Mouse (Mus musculus): ENCODE data around the gene B3gntl1. TPM values are rescaled to one million over a fixed set of nuclear protein-coding genes. Genes with fewer than 3 reads are reported as not detected.
"Not testable (repeated sequence)": the region's sequence is repeated elsewhere in the genome, so short reads cannot be mapped to it uniquely, and the experiment has no call there.

The B3gntl1 gene
- total RNA-seq, 2 experiments from 2014 or later = 6.1 to 9.9 TPM

- peak; percentile 31 for DNase-seq
Observed at GRCm38 (mm10) chr11:121685491-121686001, 12.6 kb upstream of the B3gntl1 start.

GRCm38 (mm10) chr11:121683243-121683642 lies 10.3 kb upstream of the B3gntl1 start:
- DNase-seq = no peak

DNA sequence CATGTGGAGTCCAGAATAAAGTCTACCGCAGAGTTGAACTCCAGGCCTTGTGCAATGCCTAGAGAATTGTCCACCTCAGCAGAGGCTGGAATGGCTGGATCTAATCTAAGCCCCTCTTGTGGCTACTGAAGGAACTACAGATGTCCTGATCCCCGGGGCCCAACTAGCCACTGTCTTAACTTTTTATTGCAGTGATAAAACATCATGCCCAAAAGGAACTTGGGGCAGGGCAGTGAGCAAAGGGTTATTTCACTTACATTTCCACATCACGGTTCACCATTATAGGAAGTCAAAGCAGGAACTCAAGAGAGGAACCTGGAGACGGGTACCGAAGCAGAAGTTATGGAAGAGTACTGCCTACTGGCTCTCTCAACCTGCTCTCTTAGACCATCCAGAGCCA lies 7.8 kb upstream of the B3gntl1 start:
- DNase-seq = peak; percentile 47

- DNase-seq = no peak
Observed at GRCm38 (mm10) chr11:121679581-121679980, 6.6 kb upstream of the B3gntl1 start.

- DNase-seq = no peak
Observed at GRCm38 (mm10) chr11:121676836-121677235, 3.9 kb upstream of the B3gntl1 start.

DNA sequence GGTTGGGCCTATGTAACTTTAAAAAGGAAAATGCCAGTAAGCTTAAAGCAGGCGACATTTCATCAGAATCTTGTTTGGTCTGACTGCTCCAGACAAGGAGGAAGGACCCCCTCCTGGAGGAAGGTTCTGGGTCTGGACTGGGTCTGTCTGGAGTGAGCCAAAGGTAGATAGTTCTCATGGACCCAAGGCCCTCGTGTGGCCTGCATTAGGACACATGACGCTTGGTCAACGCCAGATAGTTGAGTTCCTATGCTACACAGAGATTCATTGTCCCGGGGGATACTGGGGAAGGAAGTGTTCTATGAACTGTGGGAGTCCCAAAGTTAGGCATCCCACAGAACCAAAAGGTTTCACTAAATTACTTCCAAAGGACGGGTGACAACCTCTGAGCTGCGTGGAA lies 676 bp upstream of the B3gntl1 start:
- DNase-seq = peak; percentile 36

GRCm38 (mm10) chr11:121672312-121672989 lies 502 bp downstream of the B3gntl1 start:
- DNase-seq = peak; percentile 23

DNA sequence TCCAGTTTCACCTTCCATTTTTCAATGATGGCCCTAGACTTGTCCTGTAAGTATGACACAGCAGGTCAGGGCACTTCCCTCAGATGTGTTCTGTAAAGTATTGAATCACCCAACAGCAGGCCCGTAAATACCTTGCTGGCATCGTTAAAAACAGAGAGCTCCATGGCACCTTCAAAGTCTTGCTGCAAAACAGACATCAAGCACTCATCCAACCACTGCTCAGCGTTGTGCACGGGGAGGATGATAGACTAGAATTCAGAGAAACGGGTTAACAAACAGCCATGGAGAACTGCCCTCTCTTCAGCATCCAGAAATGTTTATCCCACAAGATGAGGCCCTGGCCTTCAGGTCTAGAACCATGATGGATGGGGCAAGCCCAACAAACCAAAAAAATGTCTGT lies 2.0 kb downstream of the B3gntl1 start:
- DNase-seq = no peak

DNA sequence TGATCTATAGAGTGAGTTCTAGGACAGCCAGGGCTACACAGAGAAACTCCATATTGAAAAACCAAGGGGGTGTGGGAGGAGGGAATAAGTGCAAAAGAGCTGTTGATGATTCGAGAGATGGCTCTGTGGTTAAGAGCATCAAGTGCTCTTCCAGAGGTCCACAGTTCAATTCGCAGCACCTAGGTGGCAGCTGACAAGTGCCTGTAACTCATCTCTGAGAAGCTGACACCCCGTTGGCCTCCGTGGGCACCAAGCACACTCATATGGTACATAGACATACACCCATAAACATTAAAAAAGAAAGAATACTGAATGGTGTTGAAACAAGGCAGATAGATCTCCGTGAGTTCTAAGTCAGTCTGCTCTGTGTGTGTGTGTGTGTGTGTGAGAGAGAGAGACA lies 4.2 kb downstream of the B3gntl1 start:
- DNase-seq = no peak

DNA sequence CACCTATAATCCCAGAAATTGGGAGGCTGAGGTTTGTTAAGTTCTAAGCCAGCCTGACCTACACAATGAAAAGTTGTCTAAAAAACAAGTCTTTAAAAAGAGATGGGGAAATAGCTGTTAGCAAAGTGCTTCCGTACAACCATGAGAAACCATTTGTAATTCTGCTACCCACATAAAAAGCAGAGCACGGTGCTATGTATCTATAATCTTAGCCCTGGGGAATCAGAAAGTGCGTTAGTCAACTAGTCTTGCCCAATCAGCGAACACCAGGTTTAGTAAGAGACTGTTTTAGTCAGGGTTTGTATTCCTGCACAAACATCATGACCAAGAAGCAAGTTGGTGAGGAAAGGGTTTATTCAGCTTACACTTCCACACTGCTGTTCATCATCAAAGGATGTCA lies 5.4 kb downstream of the B3gntl1 start:
- DNase-seq = no peak

GRCm38 (mm10) chr11:121661116-121661515 lies 11.8 kb downstream of the B3gntl1 start:
- no peak for DNase-seq

DNA sequence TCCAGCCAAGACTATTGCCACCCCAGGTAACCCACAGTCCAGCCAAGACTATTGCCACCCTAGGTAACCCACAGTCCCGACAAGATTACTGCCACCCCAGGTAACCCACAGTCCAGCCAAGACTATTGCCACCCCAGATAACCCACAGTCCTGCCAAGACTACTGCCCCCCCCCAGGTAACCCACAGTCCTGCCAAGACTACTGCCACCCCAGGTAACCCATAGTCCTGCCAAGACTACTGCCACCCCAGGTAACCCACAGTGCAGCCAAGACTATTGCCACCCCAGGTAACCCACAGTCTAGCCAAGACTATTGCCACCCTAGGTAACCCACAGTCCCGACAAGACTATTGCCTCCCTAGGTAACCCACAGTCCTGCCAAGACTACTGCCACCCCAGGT lies 12.3 kb downstream of the B3gntl1 start:
- DNase-seq = not testable (repeated sequence)

DNA sequence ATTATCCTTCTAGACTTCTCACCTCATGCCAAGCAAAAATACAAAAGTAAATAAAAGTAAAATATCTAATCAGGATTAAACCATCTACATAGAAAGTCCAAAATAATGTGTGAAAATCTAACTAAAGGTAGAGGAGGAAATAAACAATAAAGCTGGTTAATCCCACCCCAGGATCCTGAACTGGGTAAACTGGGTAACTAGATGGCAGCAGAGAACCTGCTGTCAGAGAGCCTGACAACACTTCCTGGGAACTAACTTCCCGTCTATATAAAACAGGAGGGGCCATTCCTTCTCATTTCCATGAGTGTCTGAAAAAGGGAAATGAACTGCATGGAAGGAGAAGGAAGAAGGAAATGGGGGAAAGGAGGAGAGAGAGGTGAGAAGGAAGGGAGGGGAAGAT lies 14.8 kb downstream of the B3gntl1 start:
- no peak for DNase-seq

GRCm38 (mm10) chr11:121655807-121656511 lies 17.0 kb downstream of the B3gntl1 start:
- no peak for DNase-seq

DNA sequence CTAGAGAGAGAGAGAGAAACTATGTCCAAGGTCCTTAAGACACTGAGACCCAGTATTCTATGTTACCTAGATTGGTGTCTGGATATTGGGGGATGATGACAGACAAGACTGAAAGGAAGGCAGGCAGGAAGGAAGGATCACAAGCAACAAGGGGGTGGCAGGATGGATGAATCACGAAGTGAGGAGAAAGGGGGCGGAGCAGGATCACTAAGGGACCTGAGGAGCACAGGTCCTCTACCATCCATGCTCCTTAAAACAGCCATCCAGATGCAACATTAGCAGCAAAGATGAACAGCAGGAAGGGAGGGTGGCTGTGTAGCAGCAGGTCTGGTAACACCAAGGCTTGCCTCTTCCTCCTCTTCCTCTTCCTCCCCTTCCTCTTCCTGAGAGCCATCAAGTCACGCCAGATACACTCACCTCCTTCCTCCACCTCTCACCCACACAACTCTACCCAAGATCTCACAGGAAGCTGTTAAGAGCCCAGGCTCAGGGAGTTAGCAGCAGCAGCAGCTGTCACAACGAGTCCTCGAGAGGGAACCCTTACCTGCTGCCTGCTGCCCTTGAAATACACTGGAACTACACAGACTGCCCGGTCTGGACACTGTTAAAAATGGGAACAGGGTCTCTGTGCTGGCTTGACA lies 17.7 kb downstream of the B3gntl1 start:
- no peak for DNase-seq

DNA sequence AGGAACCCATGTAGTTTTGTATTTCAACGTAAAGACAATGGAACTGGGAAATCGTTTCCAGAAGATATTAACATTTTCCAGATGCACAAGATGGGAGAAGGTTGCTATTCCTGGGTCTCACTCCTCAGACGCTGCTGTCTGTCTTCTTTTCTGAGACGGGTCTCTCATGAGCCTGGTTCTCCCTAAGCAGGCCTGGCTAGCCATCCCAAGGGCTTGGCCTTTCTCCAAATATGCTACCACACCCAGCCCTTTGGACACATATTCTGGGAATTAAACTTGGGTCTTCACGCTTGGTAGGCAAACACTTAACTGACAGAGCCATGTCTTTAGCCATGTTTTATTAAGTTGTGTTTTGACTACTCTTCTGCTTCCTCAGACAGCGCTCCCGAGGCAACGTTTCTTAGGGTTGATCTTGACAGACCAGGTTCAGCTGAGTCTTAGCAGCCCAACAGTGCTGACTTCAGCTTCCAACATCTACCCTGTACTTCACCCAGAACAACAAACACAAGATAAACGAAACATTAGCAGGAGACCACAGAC lies 18.5 kb downstream of the B3gntl1 start:
- DNase-seq = no peak

DNA sequence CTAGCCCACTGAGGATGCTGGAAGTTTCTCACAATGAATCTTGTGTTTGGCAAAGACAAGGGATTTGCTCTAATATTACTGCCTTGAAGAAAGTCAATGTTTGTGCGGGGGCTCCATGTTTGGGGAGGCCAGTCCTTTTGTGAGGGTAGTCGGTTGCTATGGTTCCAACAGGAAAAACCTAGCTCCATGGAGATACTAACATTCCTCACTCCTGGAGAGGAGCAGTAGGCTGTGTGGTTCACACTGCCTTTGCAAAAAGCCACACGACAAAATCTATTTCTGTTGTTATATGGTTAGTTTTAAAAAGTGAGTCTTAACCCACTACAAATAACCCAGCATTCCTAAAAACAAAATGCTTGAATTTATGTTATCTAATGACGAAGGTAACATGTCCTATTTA lies 19.3 kb downstream of the B3gntl1 start:
- DNase-seq = no peak

DNA sequence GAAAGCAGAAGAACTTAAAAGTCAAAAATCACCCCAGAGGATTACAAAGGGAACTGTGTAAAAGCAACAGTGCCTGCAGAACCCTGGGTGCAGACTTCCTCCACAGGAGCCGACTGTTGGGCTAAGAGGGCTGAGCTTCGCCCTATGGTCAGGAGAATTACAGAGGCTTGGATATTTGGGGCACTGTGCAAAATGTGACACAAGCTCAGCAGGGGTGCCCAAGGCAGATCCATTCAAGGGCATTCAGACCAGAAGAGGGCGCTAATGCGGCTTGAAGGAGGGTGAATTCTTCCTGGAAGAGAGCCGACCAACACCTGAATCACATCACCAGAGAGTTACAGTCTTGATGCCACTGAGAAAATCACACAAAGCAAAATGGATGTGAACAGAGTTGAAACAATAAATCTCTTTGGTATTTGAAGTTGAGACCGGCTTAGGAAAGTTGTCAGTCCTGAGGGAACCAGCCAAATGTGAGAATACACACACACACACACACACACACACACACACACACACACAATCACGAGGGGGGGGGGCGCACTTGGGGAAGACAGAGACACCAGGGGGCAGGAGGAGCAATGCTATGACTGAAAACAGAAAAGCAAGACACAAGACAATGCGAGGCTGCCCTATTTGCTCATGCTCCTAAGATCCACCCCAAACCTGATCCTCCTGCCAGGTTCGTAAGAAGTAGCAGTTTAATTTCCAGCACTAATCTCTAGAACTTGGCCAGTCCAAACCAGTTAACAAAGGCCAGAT lies 20.2 kb downstream of the B3gntl1 start:
- peak; percentile 80 for DNase-seq

- peak; percentile 22 for DNase-seq
Observed at GRCm38 (mm10) chr11:121651983-121652382, 21.0 kb downstream of the B3gntl1 start.

DNA sequence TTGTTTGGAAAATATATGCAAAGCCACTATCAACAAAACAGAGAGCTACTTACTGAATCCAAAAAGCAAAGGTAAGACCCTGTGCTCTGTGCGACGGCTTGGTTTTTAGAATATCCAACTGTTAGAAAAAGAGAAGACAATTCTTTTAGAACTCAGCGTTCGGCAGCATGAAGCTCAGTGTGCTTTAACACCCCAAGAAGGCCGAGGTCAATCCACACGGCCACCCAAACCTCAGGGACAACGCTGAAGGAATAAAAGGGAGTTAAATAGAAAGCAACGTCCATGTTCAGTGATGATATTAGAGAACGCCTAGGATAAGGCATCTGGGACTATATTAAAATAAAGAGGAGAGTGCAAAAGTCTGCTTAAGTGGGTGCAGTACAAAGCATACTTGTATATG lies 21.4 kb downstream of the B3gntl1 start:
- DNase-seq = no peak

DNA sequence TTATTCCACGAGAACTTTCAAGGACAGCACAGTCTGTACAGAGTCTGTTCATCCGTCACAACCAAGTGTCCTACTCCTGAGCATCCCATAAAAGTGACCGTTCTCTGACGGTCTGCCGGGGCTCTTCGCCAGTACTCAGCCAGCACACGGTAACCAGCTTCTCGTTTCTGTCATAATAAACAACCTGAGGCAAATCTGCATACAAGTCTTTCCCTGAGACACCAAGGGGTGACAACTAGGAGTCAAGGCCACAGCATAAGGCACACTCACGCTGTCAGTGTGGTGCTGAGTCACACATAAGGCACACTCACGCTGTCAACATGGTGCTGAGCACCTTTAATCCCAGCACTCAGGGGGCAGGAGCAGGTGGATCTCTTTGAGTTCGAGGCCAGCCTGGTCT lies 22.3 kb downstream of the B3gntl1 start:
- no peak for DNase-seq

DNA sequence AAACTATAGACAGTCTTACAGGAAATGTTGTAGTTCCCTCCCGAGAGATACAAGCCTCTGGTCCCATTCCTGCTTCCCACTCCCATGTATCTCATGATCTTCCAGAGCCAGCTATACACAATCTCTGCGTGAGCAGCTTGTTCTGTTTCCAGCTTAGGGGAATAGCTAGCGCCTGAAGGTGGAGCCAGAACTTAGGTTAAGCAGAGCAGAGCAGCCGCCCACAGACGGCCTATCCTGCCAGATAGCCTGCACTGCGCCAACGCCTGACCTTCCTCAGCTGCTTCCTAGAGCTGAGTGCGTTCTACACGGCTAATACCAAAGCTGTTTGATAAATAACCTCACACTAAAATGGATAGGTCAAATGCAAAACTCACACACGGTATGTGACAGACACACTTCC lies 23.1 kb downstream of the B3gntl1 start:
- DNase-seq = peak; percentile 63

All from adrenal gland, postnatal 10 days (tissue).